7 mouse cellular contexts compared by ENCODE assay signal in the genomic region with DNA sequence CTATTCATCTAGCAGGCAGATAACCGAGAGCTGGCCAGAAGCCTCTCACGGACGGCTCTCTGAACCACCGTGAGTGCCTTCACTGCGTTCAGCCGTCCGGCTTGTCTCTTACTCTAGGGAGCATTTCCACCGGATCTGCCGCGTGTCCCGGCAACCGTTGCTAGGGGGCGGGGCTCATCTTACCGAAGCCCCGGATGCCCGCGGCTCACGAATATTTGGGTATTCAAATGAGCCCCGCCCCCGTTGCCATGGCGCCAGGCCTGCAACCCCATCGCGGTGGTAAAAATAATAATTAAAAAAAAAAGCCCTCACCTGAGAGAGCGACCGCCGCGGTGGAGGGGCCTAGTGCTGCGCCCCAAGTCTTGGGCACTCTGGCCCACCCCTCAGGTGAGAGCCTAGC. TPM values are rescaled to one million over a fixed set of nuclear protein-coding genes. Genes with fewer than 3 reads are reported as not detected.
DNase-seq lines count a peak whose midpoint lies in the region; ATAC-seq and TF ChIP-seq lines count a peak whose summit lies in the region.

No protein-coding gene starts in this region.

- no peaks in the 10 kb centered on the region for H3K27me3 ChIP-seq in intestine, embryonic 16.5 days (replicated peaks; ENCODE audit: control insufficient read depth, insufficient read depth, low read length)
- H3K27me3 ChIP-seq in limb, embryonic 10.5 days (ENCODE audit: low read depth, poor library complexity, severe bottlenecking): no peaks in the 10 kb centered on the region
- no peaks in the 10 kb centered on the region for H3K27me3 ChIP-seq in midbrain, embryonic 12.5 days
- no peaks in the 10 kb centered on the region for H3K27me3 ChIP-seq in small intestine, adult 2 months (ENCODE audit: control insufficient read depth, insufficient read depth, low read length)

- intact Hi-C loops in gastrocnemius, postnatal 36 days (cut with DNase I): no loop called here

- peak; percentile 92 for DNase-seq in adrenal gland, adult 2 months
- peak; percentile 97 for DNase-seq in embryo, embryonic 11 days
- peak; percentile 74 to 78 for DNase-seq in gastrocnemius, postnatal 36 days
- DNase-seq in limb, embryonic 10.5 days (ENCODE audit: low spot score): peak; percentile 99

- ATAC-seq in intestine, embryonic 16.5 days: peak; percentile 16
- ATAC-seq in midbrain, embryonic 12.5 days (ENCODE audit: low FRiP score, low read depth): peak; percentile 25

- peak overlapping the region; percentile 92 for H3K4me3 ChIP-seq in intestine, embryonic 16.5 days (ENCODE audit: low read length)
- H3K4me3 ChIP-seq in limb, embryonic 10.5 days: peak overlapping the region; percentile 85
- H3K4me3 ChIP-seq in midbrain, embryonic 12.5 days: peak overlapping the region; percentile 93
- H3K4me3 ChIP-seq in small intestine, adult 2 months (ENCODE audit: low read depth, low read length): peak overlapping the region; percentile 81

- H3K36me3 ChIP-seq in intestine, embryonic 16.5 days (ENCODE audit: control insufficient read depth, insufficient read depth, low read length): peaks cover 10% of the 10 kb centered on the region; the same call in 1 of the 2 replicates
- H3K36me3 ChIP-seq in limb, embryonic 10.5 days: peaks cover 31% of the 10 kb centered on the region
- peaks cover 27% of the 10 kb centered on the region for H3K36me3 ChIP-seq in midbrain, embryonic 12.5 days
- H3K36me3 ChIP-seq in small intestine, adult 2 months (ENCODE audit: control insufficient read depth, insufficient read depth, low read length): peaks cover 23% of the 10 kb centered on the region

- H3K9ac ChIP-seq in intestine, embryonic 16.5 days (ENCODE audit: low read depth, low read length): peak overlapping the region; percentile 78
- H3K9ac ChIP-seq in midbrain, embryonic 12.5 days (replicated peaks): peak overlapping the region; percentile 63

- H3K27ac ChIP-seq in intestine, embryonic 16.5 days (ENCODE audit: low read length): peak overlapping the region; percentile 90
- H3K27ac ChIP-seq in limb, embryonic 10.5 days: peak overlapping the region; percentile 92
- peak overlapping the region; percentile 75 for H3K27ac ChIP-seq in midbrain, embryonic 12.5 days (replicated peaks)
- H3K27ac ChIP-seq in small intestine, adult 2 months (ENCODE audit: insufficient read depth, low read depth, low read length): peak overlapping the region; percentile 83; the same call in 1 of the 2 replicates

- peak overlapping the region; percentile 97 for H3K4me2 ChIP-seq in intestine, embryonic 16.5 days (ENCODE audit: low read depth, low read length)
- H3K4me2 ChIP-seq in midbrain, embryonic 12.5 days (replicated peaks): peak overlapping the region; percentile 93

- peaks cover 17% of the 10 kb centered on the region for H3K4me1 ChIP-seq in intestine, embryonic 16.5 days (ENCODE audit: control insufficient read depth, insufficient read depth, low read length)
- peaks cover 32% of the 10 kb centered on the region for H3K4me1 ChIP-seq in limb, embryonic 10.5 days
- H3K4me1 ChIP-seq in midbrain, embryonic 12.5 days: peaks cover 28% of the 10 kb centered on the region
- H3K4me1 ChIP-seq in small intestine, adult 2 months (ENCODE audit: control insufficient read depth, insufficient read depth, insufficient read length, low read length): peaks cover 17% of the 10 kb centered on the region

- H3K9me3 ChIP-seq in intestine, embryonic 16.5 days (ENCODE audit: control insufficient read depth, low read length): no peaks in the 10 kb centered on the region
- H3K9me3 ChIP-seq in limb, embryonic 10.5 days (replicated peaks): no peaks in the 10 kb centered on the region
- no peaks in the 10 kb centered on the region for H3K9me3 ChIP-seq in midbrain, embryonic 12.5 days

- under 1% methylated on average over 28 of the region's 28 CpGs for WGBS in intestine, embryonic 16.5 days
- under 1% methylated on average over 28 of the region's 28 CpGs for WGBS in limb, embryonic 10.5 days
- WGBS in midbrain, embryonic 12.5 days: under 1% methylated on average over 28 of the region's 28 CpGs
- WGBS in small intestine, adult 2 months: 2% methylated on average over 28 of the region's 28 CpGs

- no peak for TF ChIP-seq CTCF in small intestine, adult 2 months (IDR thresholded peaks at IDR 0.05; ENCODE audit: extremely low read depth, insufficient read length, insufficient replicate concordance, low read depth, low read length)

- TF ChIP-seq POLR2A in small intestine, adult 2 months (IDR thresholded peaks at IDR 0.05; ENCODE audit: low read depth, low read length): peak; percentile 44; the same call in 1 of the 2 replicates

RNA-seq across cellular contexts. Expression of a gene that starts 0.9 kb away (rescaled TPM):
- total RNA-seq in adrenal gland, adult 2 months (2021): 1 to 10 TPM; 6.3 to 8.0 TPM
- 8.0 and 8.7 TPM in 2 replicates for polyA plus RNA-seq in adrenal gland, adult 2 months (2012; rRNA removed)
- 1 to 10 TPM; 2.0 to 2.1 TPM for total RNA-seq in gastrocnemius, postnatal 36 days (2021)
- polyA plus RNA-seq in intestine, embryonic 16.5 days (2015; fragmentation: Nextera tagmentation; extraction: Ambion mirVana): 5.3 and 6.5 TPM in 2 replicates
- polyA plus RNA-seq in limb, embryonic 10.5 days (2016; fragmentation: Nextera tagmentation; extraction: Ambion mirVana): 14.0 and 21.8 TPM in 2 replicates
- polyA plus RNA-seq in midbrain, embryonic 12.5 days (2016; fragmentation: Nextera tagmentation; extraction: Ambion mirVana): 13.1 and 14.4 TPM in 2 replicates
- 4.0 and 7.4 TPM in 2 replicates for polyA plus RNA-seq in small intestine, adult 2 months (2012; rRNA removed)

RNA-seq across cellular contexts. Expression of a gene that starts 1.0 kb away (rescaled TPM):
- total RNA-seq in adrenal gland, adult 2 months (2021): 10 to 100 TPM; 65.5 to 99.1 TPM
- 41.8 and 47.1 TPM in 2 replicates for polyA plus RNA-seq in adrenal gland, adult 2 months (2012; rRNA removed)
- 100 to 1,000 TPM; 148 to 163 TPM for total RNA-seq in gastrocnemius, postnatal 36 days (2021)
- polyA plus RNA-seq in intestine, embryonic 16.5 days (2015; fragmentation: Nextera tagmentation; extraction: Ambion mirVana): 21.9 and 47.0 TPM in 2 replicates
- 101 and 104 TPM in 2 replicates for polyA plus RNA-seq in limb, embryonic 10.5 days (2016; fragmentation: Nextera tagmentation; extraction: Ambion mirVana)
- 93.4 and 96.4 TPM in 2 replicates for polyA plus RNA-seq in midbrain, embryonic 12.5 days (2016; fragmentation: Nextera tagmentation; extraction: Ambion mirVana)
- polyA plus RNA-seq in small intestine, adult 2 months (2012; rRNA removed): 49.1 and 67.1 TPM in 2 replicates

RNA-seq across cellular contexts. Expression of a gene that starts 19.1 kb away (rescaled TPM):
- under 1 TPM; 0.17 TPM for total RNA-seq in adrenal gland, adult 2 months (2021)
- polyA plus RNA-seq in adrenal gland, adult 2 months (2012; rRNA removed): 0.81 and 1.2 TPM in 2 replicates
- not detected for total RNA-seq in gastrocnemius, postnatal 36 days (2021)
- 4.0 TPM in 2 replicates for polyA plus RNA-seq in intestine, embryonic 16.5 days (2015; fragmentation: Nextera tagmentation; extraction: Ambion mirVana)
- polyA plus RNA-seq in limb, embryonic 10.5 days (2016; fragmentation: Nextera tagmentation; extraction: Ambion mirVana): 3.5 and 4.5 TPM in 2 replicates
- 3.7 and 3.8 TPM in 2 replicates for polyA plus RNA-seq in midbrain, embryonic 12.5 days (2016; fragmentation: Nextera tagmentation; extraction: Ambion mirVana)
- 4.9 and 8.1 TPM in 2 replicates for polyA plus RNA-seq in small intestine, adult 2 months (2012; rRNA removed)

RNA-seq across cellular contexts. Expression of a gene that starts 20.8 kb away (rescaled TPM):
- 1 to 10 TPM; 2.0 to 6.0 TPM for total RNA-seq in adrenal gland, adult 2 months (2021)
- 14.1 and 18.1 TPM in 2 replicates for polyA plus RNA-seq in adrenal gland, adult 2 months (2012; rRNA removed)
- total RNA-seq in gastrocnemius, postnatal 36 days (2021): under 1 TPM in 1 of 2 experiments, not detected in 1; 0.59 TPM
- 75.6 and 77.5 TPM in 2 replicates for polyA plus RNA-seq in intestine, embryonic 16.5 days (2015; fragmentation: Nextera tagmentation; extraction: Ambion mirVana)
- 44.7 and 53.5 TPM in 2 replicates for polyA plus RNA-seq in limb, embryonic 10.5 days (2016; fragmentation: Nextera tagmentation; extraction: Ambion mirVana)
- polyA plus RNA-seq in midbrain, embryonic 12.5 days (2016; fragmentation: Nextera tagmentation; extraction: Ambion mirVana): 40.1 and 40.6 TPM in 2 replicates
- 115 and 258 TPM in 2 replicates for polyA plus RNA-seq in small intestine, adult 2 months (2012; rRNA removed)

RNA-seq across cellular contexts. Expression of a gene that starts 22.2 kb away (rescaled TPM):
- 100 to 1,000 TPM; 301 to 302 TPM for total RNA-seq in adrenal gland, adult 2 months (2021)
- polyA plus RNA-seq in adrenal gland, adult 2 months (2012; rRNA removed): 214 and 394 TPM in 2 replicates
- total RNA-seq in gastrocnemius, postnatal 36 days (2021): 10 to 100 TPM; 41.8 to 45.9 TPM
- polyA plus RNA-seq in intestine, embryonic 16.5 days (2015; fragmentation: Nextera tagmentation; extraction: Ambion mirVana): 159 and 160 TPM in 2 replicates
- 67.7 and 85.0 TPM in 2 replicates for polyA plus RNA-seq in limb, embryonic 10.5 days (2016; fragmentation: Nextera tagmentation; extraction: Ambion mirVana)
- 47.4 and 54.9 TPM in 2 replicates for polyA plus RNA-seq in midbrain, embryonic 12.5 days (2016; fragmentation: Nextera tagmentation; extraction: Ambion mirVana)
- 113 and 162 TPM in 2 replicates for polyA plus RNA-seq in small intestine, adult 2 months (2012; rRNA removed)

Comparison
In these comparisons a context has a peak if more than half of its experiments do, and no peak if none do; other contexts are left out.
1. Peak in every context shown above with its lines: DNase-seq, ATAC-seq, H3K4me3 ChIP-seq and H3K27ac ChIP-seq.